Mouse (Mus musculus) megakaryocyte-erythroid progenitor cell, adult 5-6 weeks (primary cell): Measurements from ENCODE around the gene Dhdh. TPM values are rescaled to one million over a fixed set of nuclear protein-coding genes. Genes with fewer than 3 reads are reported as not detected.

Experiments
- ATAC-seq: replicated peaks from 2 replicates; pipeline ENCODE4 v1.8.0; 2016; ENCODE audit warnings: mild to moderate bottlenecking, inconsistent platforms; ENCODE audit not compliant: severe bottlenecking, poor library complexity, low FRiP score, low TSS enrichment
- total RNA-seq, 2 experiments: library from RNA; stranded (forward) in 1 of 2; stranded (reverse) in 1 of 2; fragments of 200-1000, 215-1000 nt in 1 of 2; fragments of >200 nt in 1 of 2; fragmentation: Nextera tagmentation in 1 of 2; gene quantifications; 2 replicates each; pipeline ENCODE4 v1.2.3; 2014 to 2017

The Dhdh gene
- total RNA-seq, 2 experiments from 2014 or later: 1.8 to 2.5 TPM

DNA sequence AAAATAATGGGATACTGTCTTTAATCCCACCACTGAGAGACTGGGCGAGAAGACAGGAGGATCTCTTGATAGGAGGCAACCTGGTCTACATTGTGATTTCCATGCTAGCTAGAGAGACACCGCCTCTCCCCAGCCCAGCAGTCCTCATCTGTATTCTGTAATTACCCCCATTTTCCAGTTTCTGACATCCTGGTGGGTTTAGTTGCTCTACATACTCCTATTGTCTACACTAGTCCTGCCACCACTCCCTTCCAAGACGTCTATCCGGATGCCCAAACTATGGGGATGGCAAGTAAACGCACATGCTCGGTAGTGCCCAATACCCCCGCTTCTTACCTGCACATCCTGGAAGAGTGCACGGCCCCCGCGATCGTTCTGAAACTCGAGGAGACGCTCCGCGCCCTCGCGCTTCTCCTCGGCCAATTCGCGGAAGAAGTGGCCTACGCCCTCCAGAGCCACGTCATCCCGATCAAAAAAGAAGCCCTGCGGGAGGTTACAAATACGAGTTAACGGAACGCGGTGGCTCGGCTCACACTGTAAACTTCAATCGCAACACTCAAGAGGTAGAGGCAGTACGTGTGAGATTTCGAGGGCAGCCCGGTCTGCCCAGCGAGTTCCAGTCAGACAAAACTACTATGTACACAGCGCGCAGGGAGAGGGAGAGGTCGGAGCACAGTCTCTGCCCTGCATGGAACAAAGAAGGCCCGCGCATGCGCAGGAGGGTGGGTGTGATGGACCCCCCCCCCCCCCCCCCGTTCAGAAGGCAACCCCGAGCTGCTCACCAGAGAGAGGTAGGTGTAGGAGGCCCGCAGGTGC, 29.6 kb downstream of the Dhdh start:
- 0 out of 2 replicates have a peak, but pooled peaks have one; percentile 15 for ATAC-seq

DNA sequence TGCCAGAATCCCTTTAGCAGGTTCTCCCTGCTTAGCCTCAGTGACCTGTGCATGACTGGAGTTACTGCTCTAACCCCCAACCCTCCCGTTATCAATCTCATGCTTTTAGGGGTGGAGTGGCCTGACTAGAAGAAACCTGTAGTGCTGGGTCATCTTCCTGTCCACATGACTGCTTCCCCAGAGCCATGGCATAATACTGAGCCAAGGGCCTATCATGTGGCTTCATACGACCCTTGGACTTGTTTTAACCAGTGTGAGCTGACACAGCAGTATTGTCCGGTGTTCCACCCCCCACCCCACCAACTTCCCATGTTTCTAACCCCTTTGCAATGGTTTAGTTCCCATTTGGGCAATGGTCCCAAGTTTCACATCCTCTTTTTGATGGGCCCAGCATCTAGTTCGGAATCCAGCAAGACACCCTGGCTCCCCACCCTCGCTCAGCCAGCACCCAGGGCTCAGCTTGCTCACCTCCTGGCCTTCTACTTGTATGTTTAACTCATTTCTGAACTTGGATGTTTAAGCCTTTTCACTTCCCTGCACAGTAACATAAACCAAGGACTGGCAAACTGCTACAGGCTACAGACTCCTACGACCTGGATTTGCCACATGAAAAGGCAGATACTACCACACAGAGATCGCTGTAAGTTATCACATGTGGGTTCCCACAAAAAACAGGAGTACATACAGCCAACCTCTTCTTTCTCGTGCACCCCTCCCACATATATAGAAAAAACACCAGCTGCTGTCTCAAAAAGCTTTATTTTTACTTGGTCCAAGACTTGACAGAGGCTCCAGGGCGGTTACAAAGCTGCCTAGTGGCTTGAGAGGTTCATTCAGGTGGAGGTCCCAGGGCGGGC, 31.2 kb downstream of the Dhdh start:
- ATAC-seq: no peak

DNA sequence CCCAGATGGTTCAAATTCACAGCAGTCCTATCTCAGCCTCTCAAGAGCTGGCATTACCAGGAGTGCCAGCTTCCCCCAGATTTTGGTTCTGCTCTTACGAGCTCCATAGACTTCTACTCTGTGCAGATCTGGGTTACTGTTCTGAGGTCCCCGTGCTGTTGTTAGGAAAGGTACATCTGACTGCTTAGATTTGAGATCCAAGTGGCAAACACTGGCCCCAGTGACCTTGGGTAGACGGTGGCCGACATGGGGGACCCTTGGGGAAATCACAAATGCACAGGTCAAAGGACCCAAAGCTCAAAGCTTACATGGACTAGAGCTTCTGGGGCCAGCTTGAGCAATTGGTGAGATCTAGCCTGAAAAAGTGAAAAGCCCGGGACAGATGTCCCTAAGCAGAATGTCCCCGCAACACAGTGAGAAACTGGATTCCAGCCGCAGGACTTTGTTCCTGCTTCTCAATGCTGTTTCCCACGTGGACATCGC, 31.8 kb downstream of the Dhdh start:
- ATAC-seq: no peak

DNA sequence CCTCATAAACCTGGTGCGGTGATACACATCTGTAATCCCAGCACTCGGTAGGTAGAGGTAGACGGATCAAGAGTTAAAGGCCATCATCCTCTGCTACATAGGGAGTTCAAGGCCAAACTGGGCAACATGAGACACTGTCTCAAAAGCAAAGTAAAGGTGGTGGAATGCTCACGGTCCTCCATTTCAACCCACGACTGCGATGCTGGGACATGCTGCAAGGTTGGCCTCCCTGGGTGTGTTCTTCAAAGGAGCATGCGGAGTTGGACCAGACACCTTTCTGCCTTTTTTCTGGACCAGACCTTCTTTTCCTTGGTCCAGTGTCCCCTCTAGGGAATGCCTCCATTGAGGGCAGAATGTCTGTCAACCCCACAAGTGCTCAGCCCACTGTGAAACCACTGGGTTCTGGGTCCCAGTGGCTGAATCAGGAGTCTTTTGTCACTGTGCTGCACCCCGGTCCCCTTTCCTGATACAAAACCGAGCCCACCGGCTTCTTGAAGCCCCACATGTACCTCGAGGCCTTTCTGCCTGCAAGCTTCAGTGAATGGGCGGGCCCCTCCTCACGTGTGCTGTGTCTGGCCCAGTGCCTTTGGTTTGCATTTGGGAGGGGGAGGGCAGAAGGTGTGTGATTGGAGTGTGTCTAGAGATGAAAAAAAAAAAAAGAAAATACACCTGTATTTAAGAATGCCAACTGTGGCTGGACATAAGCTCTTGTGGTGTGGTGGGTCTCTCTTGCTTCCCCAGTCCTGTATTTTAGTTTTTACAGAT, 32.5 kb downstream of the Dhdh start:
- ATAC-seq: no peak

DNA sequence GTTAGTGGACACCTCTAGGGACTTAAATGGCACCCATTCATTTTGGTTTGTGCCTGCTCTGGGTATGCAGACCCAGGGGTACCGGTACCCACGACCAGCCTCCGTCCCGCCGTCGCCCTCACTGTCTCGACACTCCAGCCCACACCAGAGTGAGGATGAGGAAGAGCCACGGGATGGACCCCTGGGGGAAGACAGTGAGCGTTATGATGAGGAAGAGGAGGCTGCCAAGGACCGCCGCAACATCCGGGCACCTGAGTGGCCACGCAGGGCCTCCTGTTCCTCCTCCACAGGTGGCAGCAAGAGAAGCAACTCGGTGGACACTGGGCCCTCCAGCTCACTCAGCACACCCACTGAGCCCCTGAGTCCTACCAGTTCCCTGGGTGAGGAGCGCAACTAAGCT, 33.6 kb downstream of the Dhdh start:
- ATAC-seq: no peak

DNA sequence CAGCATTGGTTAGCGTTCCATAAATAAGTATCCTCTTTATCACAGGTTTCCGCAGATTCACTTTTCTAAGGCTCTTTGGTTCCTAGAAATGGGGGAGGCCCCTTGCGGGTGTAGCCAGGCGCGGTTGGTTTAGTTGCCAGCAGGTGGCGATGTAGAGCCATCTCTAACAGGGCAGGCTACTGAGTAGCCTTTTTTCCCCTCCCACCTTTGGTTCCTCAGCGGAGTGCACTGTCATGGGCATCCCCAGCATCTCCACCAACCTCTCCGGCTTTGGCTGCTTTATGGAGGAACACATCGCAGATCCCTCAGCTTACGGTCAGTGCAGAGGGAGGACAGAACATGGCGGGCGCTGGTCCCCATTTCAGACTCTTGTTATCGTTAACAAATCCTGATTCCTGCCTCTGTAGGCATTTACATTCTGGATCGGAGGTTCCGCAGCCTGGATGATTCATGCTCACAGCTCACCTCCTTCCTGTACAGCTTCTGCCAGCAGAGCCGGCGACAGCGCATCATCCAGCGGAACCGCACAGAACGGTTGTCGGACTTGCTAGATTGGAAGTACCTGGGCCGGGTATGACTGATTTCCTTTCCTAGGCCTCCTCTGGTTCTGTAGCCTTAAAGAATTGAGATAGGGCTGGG, 37.1 kb downstream of the Dhdh start:
- ATAC-seq: peak; percentile 77

DNA sequence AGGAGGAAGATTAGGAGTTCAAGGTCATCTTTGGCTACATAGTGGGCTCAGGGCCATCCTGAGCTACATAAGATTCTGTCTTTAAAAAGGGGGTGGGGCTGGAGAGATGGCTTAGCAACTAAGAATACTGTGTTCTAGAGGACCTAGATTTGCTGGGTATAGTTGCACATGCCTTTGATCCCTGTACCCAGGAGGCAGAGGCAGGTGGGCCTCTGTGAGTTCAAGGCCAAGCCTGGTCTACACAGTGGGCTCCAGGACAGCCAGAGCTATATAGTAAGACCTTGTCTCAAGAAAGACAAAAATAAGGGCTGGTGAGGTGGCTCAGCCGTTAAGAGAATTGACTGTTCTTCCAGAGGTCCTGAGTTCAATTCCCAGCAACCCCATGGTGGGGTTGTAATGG, 38.6 kb downstream of the Dhdh start:
- no peak for ATAC-seq

DNA sequence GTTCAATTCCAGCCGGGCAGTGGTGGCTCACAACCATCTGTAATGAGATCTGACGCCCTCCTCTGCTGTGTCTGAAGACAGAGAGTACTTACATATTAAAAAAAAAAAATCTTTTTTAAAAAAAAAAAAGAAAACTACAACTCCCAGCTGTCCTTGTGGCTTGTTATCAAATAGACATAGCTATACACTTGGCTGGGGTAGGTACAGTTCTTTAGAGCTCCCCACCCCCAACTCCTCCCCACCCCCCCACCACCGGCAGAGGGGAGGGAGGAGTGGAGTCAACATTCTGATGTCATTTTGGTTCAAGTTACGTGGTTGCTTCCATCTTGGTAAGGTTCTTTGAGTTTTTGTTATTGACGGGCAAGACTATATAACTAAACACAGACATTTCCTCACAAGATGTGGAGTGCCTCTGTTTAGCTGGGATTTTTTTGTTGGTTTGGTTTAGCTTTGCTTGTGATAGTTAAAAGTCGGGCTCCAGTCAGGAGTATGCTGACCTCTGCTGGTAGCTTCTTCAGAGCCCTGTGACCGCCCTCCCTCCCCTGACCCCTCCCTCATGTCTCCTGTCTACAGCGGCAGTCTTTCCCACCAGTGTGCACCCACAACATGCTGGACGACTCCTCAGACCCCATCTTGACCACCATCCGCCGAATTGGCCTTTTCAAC, 41.1 kb downstream of the Dhdh start:
- peak; percentile 57 for ATAC-seq

DNA sequence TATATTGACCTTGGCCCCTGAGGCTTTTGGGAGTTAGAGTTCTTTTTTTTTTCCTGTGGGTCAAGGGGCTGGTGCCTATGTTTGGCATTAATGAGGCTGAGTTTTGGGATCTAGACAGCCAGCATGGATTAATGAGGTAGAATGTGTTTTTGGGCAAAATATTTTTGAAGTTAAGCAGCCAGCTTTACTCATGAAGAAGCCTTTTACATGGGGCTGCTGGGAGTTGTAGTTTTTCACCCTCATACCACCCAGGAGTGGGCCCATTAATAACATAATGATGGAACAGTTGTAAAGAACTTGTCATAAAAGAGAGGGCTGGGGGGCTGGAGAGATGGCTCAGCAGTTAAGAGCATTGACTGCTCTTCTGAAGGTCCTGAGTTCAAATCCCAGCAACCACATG, 42.0 kb downstream of the Dhdh start:
- ATAC-seq: no peak

DNA sequence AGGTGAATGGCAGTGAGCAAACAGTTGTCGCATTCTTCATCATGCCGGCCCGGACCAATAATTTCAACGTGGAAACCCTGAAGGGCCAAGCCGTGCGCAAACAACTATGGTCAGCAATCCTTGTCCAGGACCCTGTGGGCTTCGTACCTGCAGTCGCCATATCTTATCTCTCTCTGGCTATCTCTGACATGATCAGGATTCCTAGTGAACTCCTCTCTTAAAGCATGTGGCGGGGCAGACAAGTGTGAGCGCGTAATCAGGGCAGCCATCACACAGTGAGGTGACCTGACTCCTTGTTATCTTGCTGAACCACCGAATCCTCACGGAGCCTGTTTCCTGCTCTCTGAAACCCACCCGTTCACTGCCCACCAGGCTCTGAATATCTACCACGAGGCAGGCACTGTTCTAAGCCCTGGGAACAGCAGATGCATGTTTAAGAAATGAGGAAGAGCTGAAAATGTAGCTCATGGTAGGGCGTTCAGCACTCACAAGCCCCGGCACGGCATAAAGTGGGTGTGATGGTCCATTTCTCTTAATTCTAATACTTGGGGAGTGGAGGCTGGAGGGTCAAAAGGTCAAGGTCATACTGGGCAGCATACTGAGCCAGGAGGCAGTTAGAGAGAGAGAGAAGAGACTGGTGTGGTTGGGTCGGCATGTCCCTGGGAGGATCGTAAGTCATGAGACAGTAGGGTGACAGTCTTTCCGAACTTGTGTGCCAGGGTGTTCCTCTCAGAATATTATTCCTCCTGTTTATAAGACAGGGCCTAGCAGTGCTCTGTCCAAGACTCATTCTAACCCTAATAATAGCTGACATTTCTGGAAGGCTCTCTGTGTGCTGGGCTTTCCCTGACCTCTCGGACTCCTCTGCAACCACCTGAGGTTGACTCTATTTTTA, 44.8 kb downstream of the Dhdh start:
- 0 out of 2 replicates have a peak, but pooled peaks have one; percentile 13 for ATAC-seq

DNA sequence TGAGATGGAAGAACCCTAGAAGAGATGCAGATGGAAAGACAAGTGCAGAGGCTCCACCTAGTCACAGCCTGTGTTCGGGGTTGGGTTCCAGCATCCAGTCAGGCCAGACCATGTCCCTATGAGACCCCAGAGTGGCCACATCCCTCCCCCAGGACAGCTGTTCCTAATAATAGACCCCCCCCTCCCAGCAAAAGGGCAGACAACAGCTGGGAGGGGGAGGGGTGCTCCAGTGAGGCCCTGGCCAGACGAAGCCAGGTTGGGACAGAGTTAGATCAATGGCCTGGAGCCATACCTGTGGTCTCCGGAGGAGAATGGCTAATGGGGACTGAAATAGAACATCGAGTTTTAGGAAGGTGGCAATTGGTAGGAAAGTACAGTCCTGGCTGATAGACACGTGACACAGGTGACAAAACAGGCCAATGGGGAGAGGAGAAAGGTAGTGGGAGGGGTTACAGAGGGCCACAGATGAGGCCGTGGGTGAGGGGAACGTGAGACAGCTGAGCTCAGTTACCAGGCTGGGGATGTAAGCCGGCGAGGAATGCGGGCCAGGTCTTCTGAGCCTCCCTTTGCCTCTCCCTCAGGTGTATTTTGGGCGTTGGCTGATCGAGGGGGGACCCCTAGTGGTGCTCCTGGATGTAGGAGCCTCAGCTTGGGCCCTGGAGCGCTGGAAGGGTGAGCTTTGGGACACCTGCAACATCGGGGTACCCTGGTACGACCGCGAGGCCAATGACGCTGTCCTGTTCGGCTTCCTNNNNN, 50.9 kb downstream of the Dhdh start, which contains the start of gene Ruvbl2:
Gene Ruvbl2, minus strand, starts transcription at position 576 of the 756 bp plus-strand sequence.
- no peak for ATAC-seq

DNA sequence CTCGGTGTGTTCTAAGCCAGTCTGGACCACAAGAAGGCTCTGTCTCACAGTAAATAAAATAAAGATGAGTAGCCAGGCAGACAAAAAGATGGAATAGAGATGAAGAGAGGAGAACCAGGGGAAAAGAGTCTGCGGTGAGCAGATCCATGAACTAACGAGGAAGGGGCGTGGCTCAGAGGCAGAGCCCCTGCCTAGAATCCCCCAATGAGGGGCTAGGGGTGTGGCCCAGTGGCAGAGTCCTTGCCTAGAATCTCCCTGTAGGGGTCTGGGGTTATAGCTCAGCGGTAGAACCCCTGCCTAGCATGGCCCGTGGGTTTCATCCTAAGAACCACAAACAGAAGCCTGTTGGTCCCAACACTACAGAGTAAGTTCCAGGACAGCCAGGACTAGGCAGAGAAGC, 51.6 kb downstream of the Dhdh start:
- ATAC-seq: no peak

DNA sequence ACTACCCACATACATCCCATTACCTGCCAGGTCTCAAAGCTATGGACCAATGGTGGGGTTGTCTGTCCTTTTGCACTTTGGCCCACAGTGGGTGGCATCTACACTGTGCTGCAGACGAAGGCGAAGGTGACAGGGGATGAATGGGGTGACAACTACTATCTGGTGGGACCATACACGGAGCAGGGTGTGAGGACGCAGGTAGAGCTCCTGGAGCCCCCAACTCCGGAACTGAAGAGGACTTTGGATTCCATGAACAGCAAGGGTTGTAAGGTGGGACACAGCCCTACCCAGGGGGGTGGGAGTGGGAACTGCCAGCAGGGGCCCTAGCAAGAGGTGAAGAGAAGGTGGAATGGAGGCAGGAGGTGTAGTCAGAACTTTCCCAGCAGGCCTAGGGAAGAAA, 52.2 kb downstream of the Dhdh start:
- no peak for ATAC-seq

DNA sequence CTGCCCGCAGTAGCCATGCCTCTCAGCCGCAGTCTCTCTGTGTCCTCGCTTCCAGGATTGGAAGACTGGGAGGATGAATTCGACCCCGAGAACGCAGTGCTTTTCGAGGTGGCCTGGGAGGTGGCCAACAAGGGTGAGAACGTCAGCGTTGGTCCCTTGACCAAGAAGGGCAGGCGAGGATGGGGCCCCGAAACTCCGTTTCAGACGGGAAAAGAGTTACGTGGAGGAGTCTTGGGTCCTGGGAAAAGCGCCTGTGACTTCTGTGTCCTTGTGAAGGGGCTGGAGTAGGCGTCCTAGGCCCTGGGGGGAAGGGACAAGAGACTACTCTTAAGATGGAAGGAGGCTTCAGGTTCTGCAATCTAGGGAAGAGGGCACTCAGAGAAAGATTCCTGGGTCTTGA, 53.6 kb downstream of the Dhdh start:
- ATAC-seq: no peak

DNA sequence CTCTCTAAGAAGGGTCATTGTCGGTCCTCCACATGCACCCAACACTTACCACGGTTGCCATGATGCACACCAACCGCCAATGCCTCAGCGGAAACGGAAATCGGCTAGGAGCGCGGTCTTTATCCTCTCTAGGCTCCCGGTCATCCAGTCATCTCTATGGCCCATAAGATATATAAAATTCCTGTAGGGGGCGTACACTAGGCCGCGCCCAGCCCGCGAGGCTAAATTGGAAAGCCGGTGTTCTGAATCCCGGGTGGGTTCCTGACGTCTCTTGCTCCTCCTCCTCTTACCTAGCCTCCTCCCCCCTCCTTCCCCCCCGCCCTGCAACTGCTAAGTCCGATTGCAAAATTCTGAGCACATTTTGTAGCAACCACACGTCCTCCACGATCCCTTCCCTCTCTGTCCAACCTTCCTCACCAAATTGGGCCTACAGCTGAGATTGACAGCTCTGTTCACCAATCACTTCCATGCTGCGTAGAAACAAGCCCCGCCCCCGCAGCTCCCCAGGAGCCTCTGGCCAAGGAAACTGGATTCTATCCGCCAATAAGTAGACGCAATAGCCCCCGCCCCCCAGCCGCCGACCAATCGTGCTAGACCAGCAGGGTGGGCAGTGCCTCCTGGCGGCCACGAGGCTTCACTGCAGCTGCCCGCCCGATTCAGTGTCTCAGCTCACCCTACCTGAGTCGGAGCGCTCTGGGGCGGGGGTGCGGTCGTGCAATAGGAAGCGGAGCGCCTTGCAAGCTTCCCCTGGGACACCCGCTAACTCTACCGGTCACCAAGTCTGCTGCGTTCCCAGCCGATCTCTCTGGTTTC, 54.2 kb downstream of the Dhdh start, which contains the start of gene Gys1:
Gene Gys1, plus strand, starts transcription at position 642 of the 813 bp plus-strand sequence.
- peak; percentile 88 for ATAC-seq

DNA sequence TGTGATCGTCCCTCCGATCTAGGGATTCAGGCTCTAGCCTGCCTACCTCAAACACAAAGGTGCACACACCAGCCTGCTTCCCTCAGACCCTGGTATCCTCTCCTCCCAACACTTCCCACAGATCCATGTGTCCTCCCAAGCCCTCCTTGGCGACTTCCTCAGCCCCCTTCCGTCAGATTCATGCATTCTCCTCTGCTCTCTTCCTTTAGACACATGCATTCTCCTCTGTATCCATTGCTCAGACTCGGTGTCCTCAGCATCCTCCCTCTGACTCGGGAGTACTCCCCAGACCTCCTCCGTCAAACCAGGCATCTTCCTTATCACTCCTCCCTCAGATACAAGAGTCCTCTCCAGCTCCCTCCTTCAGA, 54.8 kb downstream of the Dhdh start:
- no peak for ATAC-seq
